Mouse (Mus musculus) R1 (cell line): ENCODE results near the gene Sp7.

Experiments
- DNase-seq: peaks from one replicate; pipeline ENCODE4 v3.0.0-alpha.2; 2018; ENCODE audit warnings: low read depth, low spot score

Sp7 gene

GRCm38 (mm10) chr15:102346444-102346843 lies 20.5 kb downstream of the Sp7 start:
- peak; percentile 91 for DNase-seq

DNA sequence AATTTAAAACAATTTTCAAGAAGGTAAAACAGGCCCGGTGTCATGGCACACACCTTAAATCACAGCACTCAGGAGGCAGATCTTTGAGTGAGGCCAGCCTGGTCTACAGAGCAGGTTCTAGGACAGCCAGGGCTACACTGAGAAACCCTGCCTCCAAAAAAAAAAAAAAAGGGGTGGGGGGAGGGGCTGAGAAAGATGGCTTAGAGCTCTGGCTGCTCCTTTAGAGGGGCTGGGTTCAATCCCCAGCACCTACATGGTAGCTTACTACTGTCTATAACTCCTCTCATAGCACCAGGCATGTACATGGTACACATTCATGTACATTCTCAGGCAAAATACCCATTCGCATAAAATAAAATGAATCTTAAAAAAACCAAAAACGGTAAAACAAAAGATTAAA lies 22.5 kb downstream of the Sp7 start:
- no peak for DNase-seq

DNA sequence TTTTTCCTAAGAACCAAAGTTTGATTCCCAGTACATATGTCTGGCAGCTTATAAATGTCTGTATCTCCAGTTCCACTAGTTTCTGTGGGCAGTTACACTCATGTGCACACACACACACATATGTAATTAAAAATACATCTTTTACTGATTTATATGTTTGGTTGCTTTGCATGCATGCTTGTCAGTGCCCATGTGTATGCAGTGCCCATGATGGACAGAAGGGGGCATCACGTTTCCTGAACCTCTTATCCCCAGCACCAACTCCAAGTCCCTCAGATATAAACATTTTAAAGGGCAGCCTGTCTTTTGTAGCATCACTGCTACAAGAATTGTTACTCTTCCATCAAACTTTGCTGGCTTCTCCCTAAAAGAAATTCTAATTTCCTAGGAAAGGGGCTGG lies 25.4 kb downstream of the Sp7 start:
- peak; percentile 72 for DNase-seq

DNA sequence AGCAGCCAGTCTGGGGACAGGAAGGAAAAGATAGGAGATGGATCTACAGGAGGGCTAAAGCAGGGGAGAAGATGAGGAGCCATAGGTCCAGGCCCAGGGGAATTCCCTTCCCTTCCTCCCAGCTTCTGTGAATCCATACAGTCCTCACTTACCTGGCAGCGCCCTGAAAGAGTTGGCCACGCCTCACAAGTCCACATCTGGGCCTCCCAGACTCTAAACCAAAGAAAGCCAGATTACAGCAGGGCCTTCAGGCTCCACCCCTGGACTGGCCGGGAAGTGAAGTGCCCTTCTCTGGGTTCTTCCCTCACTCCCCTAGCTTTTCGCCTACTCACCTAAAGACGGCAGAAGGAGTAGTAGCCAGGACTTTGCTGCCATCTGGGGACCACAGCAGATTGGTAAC lies 27.4 kb downstream of the Sp7 start:
- DNase-seq: no peak

- DNase-seq: no peak
These were observed 30.0 kb downstream of the Sp7 start for GRCm38 (mm10) chr15:102336946-102337345.

GRCm38 (mm10) chr15:102335925-102336324 lies 31.1 kb downstream of the Sp7 start:
- DNase-seq: peak; percentile 47

DNA sequence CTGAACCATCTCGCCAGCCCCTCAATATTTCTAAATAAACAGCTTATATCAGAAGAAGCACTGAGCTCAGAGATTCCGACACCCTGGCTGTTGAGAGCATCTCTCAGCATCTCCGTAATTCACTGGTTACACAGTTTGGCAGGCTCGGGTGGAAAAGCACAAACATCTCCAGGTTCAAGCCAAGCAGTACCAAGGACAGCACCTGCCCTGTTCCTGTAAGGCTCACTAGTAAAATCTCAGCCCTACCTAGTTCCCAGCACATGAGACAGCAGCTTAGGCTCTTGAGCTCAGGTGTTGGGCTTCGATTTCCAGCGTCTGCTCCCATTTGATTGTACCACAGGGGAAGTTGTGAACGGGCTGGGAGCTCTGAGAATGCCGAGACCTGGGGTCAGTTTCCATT lies 31.7 kb downstream of the Sp7 start:
- DNase-seq: peak; percentile 66

DNA sequence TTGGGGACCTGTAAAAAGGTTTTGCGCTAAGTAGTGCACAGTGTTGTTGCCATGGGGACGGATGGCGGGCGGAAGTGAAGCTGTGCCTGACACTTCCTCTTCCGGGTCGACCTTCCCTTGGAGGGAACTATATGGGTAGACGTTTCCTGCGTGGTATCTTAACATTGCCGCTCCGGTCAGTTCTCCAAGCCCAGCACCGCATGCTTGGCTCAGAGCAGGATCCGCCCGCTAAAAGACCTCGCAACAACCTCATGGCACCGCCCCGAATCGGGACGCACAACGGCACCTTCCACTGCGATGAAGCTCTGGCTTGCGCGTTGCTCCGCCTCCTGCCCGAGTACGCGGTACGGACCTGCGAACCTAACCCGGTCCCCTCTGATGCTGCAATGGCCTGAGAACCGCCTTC lies 35.4 kb downstream of the Sp7 start, which contains the start of gene Myg1:
Myg1 (plus strand) TSS at position 100 of the 406 bp plus-strand sequence.
- DNase-seq: peak; percentile 96

GRCm38 (mm10) chr15:102326892-102327291 lies 40.1 kb downstream of the Sp7 start:
- no peak for DNase-seq

DNA sequence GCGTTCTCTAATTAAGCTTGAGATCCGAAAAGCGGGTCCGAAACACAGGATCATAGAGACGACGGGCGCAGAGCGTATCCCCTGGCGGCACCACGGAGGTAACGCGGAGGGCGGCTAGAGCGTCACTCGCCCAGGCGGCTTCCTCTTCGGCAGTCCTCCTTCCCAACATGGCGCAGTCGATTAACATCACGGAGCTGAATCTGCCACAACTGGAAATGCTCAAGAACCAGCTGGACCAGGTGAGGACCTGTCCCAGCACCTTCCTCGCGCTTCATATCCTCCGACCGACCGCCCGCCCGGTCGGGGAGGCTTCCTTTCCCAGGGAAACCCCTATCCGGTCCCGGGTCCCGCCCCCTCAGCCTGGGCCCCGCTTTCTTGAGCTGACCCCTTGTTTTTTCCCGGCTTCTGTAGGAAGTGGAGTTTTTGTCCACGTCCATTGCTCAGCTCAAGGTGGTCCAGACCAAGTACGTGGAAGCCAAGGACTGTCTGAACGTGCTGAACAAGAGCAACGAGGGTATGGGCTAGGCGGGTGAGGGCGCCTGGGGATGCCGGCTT lies 40.9 kb downstream of the Sp7 start, which contains the start of gene Pfdn5:
Pfdn5 (plus strand) TSS at position 95 of the 555 bp plus-strand sequence.
- peak; percentile 84 for DNase-seq

DNA sequence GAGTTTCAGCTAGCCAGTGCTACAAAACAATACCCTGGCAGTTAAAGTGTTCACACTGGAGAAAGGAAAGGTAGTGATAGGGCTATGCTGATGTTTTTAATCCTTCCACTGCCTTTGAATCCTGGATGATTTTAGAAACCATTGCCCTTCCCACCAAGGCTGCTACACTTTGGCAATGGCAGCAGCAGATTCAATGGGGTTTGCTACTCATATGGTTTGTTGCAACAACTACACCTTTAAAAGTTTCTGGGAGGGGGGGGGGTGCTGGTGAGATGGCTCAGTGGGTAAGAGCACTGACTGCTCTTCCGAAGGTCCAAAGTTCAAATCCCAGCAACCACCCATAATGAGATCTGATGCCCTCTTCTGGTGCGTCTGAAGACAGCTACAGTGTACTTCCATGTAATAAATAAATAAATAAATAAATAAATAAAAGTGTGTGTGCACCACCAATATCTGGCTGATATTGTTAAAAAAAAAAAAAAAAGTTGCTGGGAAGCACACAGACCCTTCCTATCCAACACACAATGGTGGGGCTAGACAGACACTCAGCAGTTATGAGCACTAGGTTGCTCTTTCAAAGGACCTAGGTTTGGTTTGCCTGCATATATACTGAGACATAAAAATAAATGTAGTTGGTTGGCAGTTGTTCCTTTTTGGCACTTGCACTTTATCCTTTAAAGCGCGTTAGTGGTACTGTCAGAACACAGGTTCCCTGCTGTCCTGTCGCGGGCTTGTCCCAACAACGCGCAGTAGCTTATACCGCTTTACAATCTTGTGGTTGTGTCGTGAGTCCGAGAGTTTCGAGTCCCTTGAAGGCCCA lies 42.1 kb downstream of the Sp7 start:
- DNase-seq: no peak

GRCm38 (mm10) chr15:102316263-102316662 lies 50.7 kb downstream of the Sp7 start:
- peak; percentile 79 for DNase-seq

DNA sequence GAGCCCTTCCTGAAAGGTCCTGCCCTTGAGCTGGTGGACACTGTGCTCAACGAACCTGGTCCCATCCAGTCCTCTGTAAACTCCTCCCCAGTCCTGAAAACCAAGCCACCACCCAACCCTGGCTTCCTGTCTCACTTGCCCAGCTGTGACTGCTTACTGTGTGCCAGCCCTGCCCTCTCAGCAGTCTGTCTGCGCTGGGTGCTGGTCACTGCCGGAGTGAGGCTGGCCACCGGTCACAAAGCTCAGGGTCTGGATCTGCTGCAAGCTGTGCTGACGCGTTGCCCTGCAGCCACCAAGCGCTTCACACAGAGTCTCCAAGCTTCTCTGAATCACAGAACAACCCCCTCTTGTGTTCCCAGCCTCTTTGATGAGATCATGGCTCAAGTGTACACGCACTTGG lies 51.7 kb downstream of the Sp7 start:
- DNase-seq: no peak

- no peak for DNase-seq
These were observed 55.5 kb downstream of the Sp7 start for GRCm38 (mm10) chr15:102311489-102311888.

DNA sequence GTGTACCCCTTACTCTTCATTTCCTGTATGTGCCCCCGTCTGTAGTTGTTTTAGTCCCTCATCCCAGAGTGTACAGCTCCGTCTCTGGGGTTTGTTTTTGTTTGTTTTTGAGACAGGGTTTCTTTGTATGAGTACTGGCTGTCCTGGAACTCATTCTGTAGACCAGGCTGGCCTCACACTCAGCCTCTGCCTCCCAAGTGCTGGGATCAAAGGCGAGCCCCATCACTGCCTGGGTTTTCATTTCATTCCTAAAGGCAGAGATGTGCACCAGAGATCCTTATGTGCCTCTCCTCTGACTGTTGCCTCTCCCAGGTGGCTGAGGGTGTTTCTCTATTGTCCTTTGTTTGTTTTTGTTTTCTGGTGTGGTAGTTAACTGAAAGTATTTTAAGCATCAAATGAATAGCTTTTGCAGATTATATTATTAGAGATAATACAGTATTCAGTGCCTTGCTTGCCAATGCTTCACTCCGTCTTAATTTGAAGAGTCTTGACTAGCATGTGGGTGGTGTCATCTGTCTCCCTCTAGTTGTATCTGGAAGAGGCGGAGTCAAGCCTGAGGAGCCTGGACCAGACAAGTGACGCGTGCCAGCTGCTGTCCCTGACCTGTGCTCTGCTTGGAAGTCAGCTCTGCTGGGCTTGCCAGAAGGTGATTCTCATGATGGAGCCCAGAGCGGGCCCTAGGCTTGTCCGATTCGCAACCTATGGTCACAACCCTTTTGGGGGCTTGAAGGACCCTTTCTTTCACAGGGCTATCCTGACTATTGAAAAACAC lies 56.7 kb downstream of the Sp7 start:
- DNase-seq: no peak

GRCm38 (mm10) chr15:102308717-102309116 lies 58.3 kb downstream of the Sp7 start:
- peak; percentile 56 for DNase-seq
